Mouse (Mus musculus) CD4-positive, CD25-positive, alpha-beta regulatory T cell, adult 4 months (primary cell): Measurements from ENCODE around the gene Minpp1. TPM values are rescaled to one million over a fixed set of nuclear protein-coding genes. Genes with fewer than 3 reads are reported as not detected.

Source experiments
- ATAC-seq: one replicate; pipeline ENCODE4 v1.8.0; 2017
- polyA plus RNA-seq, 2 experiments: library from polyadenylated mRNA; unstranded; fragments of 100-300 nt; shearing (Covaris generic); gene quantifications; one replicate each; pipeline ENCODE4 v1.2.1; 2017

Minpp1 gene
- polyA plus RNA-seq, 2 experiments from 2014 or later: 6.0 to 8.4 TPM

DNA sequence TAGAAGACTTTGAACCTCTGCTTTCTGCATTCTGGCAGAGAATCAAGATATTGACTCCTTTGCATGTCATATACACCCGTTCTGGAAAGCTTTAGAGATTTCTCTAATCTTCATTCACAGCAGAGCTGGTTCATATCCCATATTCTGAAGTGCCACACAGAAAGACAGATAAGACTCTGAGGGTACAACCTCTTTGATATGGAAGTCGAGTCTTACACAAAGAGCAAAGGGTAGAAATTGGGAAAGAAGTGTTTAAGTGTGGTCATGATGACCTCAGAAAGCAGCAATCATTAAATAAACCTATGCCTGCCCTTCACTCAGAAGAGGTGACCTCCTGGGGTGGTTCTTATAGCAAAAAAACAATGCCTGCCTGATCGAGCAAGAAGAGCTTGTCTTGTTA, 43.2 kb downstream of the Minpp1 start:
- no peak for ATAC-seq

DNA sequence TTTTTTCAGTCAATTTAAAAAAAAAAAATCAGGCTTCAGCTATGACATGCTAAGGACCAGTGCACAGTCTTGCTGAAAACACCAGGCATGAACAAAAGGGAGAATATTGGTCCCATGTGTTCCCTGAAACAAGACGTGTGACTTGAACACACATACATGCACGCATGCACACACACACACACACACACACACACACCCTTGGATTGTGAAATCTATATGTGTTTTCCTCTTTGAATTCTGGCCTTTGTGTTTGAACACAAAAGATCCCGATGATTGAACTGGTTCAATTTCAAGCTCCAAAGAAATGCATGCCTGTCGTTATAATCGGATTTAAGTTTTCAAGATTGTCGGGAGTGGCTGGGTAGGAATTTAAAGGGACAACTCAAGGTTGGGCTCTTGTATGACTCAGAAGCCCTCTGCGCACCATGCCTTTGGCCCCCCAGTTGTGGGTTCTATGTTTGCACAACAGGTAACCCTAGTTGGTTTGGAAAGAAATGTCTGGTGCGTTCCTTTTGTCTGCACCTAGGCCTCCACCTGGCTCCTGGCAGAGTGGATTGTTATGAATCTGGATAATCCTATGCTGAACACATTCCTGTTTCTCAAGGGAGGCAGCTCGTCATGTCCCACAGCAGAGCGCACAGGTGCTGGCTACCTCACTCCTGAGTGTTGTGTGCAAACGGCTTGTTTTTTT, 43.8 kb downstream of the Minpp1 start:
- ATAC-seq: no peak

GRCm38 (mm10) chr19:32530296-32530695, 44.7 kb downstream of the Minpp1 start:
- ATAC-seq: no peak

DNA sequence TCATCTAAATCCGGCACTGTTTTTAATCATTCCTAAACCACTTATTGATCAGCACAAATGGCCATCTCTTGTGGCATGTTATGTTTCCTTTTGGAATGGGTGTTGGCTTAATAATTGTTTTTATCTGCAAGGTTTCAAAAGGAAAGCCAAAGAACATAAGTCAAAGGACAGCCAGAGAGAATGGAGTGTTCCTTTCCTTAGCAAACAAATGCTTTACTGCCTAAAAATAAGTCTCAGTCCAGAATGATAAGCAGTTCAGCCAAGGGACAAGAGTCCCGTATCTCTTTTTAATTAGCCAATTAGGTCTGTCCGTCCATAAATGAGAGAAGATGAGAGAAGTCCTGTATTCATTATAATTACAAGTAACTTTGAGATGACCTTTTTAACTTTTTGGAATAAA, 46.8 kb downstream of the Minpp1 start:
- no peak for ATAC-seq

GRCm38 (mm10) chr19:32532737-32533505, 47.4 kb downstream of the Minpp1 start:
- no peak for ATAC-seq

- ATAC-seq: no peak
Observed at GRCm38 (mm10) chr19:32534887-32535286, 49.3 kb downstream of the Minpp1 start.

DNA sequence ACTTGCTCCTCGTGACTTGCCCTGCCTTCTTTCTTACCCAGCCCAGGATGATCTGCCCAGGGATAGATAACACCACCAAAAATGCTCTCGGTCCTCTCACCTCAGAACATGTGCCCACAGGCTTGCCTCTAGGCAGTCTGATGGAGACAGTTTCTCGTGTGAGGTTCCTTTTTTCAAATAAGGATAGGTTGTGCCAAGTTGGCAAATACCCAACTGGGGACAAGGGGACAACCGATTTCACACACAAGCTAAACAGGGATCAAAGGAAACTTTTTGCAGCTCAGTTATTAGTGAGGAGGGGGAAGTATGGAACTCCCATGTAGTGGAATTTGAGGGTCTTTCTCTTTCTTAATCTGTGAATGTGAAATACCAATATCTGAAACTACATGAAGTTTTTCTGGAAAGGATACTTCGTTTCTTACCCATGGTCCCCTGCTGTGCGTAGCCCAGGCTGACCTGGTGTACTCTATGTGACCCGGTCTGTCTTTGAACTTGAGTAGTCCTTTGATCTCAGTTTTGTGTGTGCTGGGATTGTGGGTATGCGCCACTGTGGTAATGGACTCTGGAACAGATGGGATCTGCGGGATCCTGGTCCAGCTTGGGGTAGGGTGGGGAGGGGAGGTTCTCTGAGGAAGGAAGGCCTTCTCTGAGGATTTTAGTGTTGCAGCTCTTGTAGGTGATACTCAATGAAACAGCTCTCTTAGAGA, 57.4 kb downstream of the Minpp1 start:
- ATAC-seq: no peak

GRCm38 (mm10) chr19:32547396-32547795, 61.8 kb downstream of the Minpp1 start:
- ATAC-seq: no peak

GRCm38 (mm10) chr19:32548202-32548601, 62.6 kb downstream of the Minpp1 start:
- ATAC-seq: no peak

GRCm38 (mm10) chr19:32550446-32550845, 64.9 kb downstream of the Minpp1 start:
- ATAC-seq: no peak

DNA sequence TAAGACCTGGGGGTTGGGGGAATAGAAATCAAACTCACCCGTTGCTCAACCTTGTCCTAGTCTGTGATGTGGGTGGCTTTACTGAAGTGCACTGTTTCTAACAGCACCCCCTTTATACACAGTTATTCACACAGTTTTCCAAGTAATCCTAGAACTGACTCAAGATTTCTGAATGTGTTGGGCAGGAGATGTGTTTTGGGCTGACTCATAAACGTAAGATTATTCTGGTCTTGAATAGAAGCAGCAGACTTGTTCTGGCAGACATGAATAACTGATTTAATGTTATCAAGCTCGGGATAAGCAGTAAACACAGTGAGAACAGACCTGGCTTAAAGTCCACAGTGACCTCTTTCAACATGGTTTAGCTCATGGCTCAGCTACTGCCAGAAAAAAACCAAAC, 65.9 kb downstream of the Minpp1 start:
- ATAC-seq: no peak

GRCm38 (mm10) chr19:32552106-32552505, 66.5 kb downstream of the Minpp1 start:
- ATAC-seq: no peak

DNA sequence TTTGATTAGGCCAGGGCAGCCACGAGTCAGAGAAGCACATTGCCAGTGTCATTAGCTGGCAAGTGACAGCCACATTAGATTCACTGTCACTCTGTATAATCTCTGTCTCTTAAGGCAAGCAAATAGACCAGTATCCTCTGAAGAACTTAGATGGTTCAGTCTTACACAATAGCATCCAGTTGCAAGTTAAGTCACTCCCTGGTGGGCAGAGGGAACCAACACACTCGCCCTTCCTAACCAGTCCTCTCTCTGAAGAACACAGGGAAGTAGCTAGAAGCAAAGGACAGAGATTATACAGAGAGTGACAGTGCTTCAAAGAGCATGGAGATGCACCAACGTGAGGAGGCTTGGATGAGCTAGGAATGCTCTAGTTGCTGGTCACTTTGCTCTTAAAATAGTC, 67.7 kb downstream of the Minpp1 start:
- no peak for ATAC-seq

- ATAC-seq: no peak
Observed at GRCm38 (mm10) chr19:32555257-32555656, 69.7 kb downstream of the Minpp1 start.

Other genes starting within 250 kb of the Minpp1 start
- gene Sgms1, start 96.1 kb upstream of the Minpp1 start, polyA plus RNA-seq: 10 to 100 TPM; 42.2 to 48.0 TPM
- gene Rpl9-ps6, start 19.2 kb upstream of the Minpp1 start, polyA plus RNA-seq: 100 to 1,000 TPM; 201 to 619 TPM
- gene Papss2, start 110.0 kb downstream of the Minpp1 start, polyA plus RNA-seq: under 1 TPM; 0.16 to 0.35 TPM